Mouse (Mus musculus): ENCODE data around the gene Bmt2. TPM values are rescaled to one million over a fixed set of nuclear protein-coding genes. Genes with fewer than 3 reads are reported as not detected.
A peak's percentile ranks its signal among the peaks of the same experiment; 100 is the strongest.

Gene Bmt2
- total and polyA plus RNA-seq, 2 experiments from 2014 or later, result 11.8 to 37.2 TPM

- ATAC-seq (no peak; the same call in 1 of the 2 replicates), DNase-seq (no peak)
- Histone ChIP-seq H3K9ac (no peak overlapping the region), H3K9me3 (ENCODE audit: low read length) (no peaks in the 10 kb centered on the region), H3K36me3 (ENCODE audit: insufficient read depth) (peaks cover 4% of the 10 kb centered on the region; the same call in 1 of the 2 replicates), H3K27me3 (ENCODE audit: insufficient read depth, low read length) (no peaks in the 10 kb centered on the region), H3K4me3 (ENCODE audit: low read depth, low read length) (no peak overlapping the region), H3K4me1 (ENCODE audit: insufficient read depth) (no peaks in the 10 kb centered on the region), H3K27ac (ENCODE audit: low read depth, low read length) (no peak overlapping the region), H3K4me2 (ENCODE audit: low read depth) (no peak overlapping the region)
- no peak for TF ChIP-seq CTCF (IDR thresholded peaks at IDR 0.05; ENCODE audit: low read depth)
- WGBS, result 73% methylated on average over 3 of the region's 3 CpGs
These were observed 60.7 kb downstream of the Bmt2 start for GRCm38 (mm10) chr6:13617110-13617509.

GRCm38 (mm10) chr6:13614568-13614967 lies 63.2 kb downstream of the Bmt2 start:
- no peaks in the 10 kb centered on the region for H3K4me1 ChIP-seq (ENCODE audit: insufficient read depth)
- WGBS, result 94% methylated on average over 3 of the region's 3 CpGs
- no peaks in the 10 kb centered on the region for H3K27me3 ChIP-seq (ENCODE audit: insufficient read depth, low read length)
- H3K36me3 ChIP-seq (ENCODE audit: insufficient read depth), result no peaks in the 10 kb centered on the region
- no peak overlapping the region for H3K27ac ChIP-seq (ENCODE audit: low read depth, low read length)
- H3K4me2 ChIP-seq (ENCODE audit: low read depth), result no peak overlapping the region
- ATAC-seq (no peak), DNase-seq (no peak)
- no peak overlapping the region for H3K4me3 ChIP-seq (ENCODE audit: low read depth, low read length)
- no peaks in the 10 kb centered on the region for H3K9me3 ChIP-seq (ENCODE audit: low read length)
- H3K9ac ChIP-seq, result no peak overlapping the region
- TF ChIP-seq CTCF (IDR thresholded peaks at IDR 0.05; ENCODE audit: low read depth), result no peak

GRCm38 (mm10) chr6:13613671-13614070 lies 64.1 kb downstream of the Bmt2 start:
- DNase-seq (no peak), ATAC-seq (no peak)
- H3K36me3 ChIP-seq (ENCODE audit: insufficient read depth), result no peaks in the 10 kb centered on the region
- no peak overlapping the region for H3K4me3 ChIP-seq (ENCODE audit: low read depth, low read length)
- H3K27me3 ChIP-seq (ENCODE audit: insufficient read depth, low read length), result no peaks in the 10 kb centered on the region
- no peak for TF ChIP-seq CTCF (IDR thresholded peaks at IDR 0.05; ENCODE audit: low read depth)
- H3K27ac ChIP-seq (ENCODE audit: low read depth, low read length), result no peak overlapping the region
- H3K4me2 ChIP-seq (ENCODE audit: low read depth), result no peak overlapping the region
- no peak overlapping the region for H3K9ac ChIP-seq
- H3K9me3 ChIP-seq (ENCODE audit: low read length), result no peaks in the 10 kb centered on the region
- 90% methylated on average over 3 of the region's 3 CpGs for WGBS
- no peaks in the 10 kb centered on the region for H3K4me1 ChIP-seq (ENCODE audit: insufficient read depth)

GRCm38 (mm10) chr6:13610869-13611268 lies 66.9 kb downstream of the Bmt2 start:
- 95% methylated on average over 2 of the region's 2 CpGs for WGBS
- ATAC-seq, result no peak

GRCm38 (mm10) chr6:13609353-13610140 lies 68.2 kb downstream of the Bmt2 start:
- Histone ChIP-seq H3K4me2 (ENCODE audit: low read depth) (no peak overlapping the region), H3K9ac (no peak overlapping the region), H3K9me3 (ENCODE audit: low read length) (no peaks in the 10 kb centered on the region), H3K27ac (ENCODE audit: low read depth, low read length) (no peak overlapping the region), H3K36me3 (ENCODE audit: insufficient read depth) (no peaks in the 10 kb centered on the region), H3K27me3 (ENCODE audit: insufficient read depth, low read length) (no peaks in the 10 kb centered on the region), H3K4me1 (ENCODE audit: insufficient read depth) (peaks cover 7% of the 10 kb centered on the region), H3K4me3 (ENCODE audit: low read depth, low read length) (no peak overlapping the region)
- ATAC-seq (no peak), DNase-seq (no peak)
- TF ChIP-seq CTCF (IDR thresholded peaks at IDR 0.05; ENCODE audit: low read depth), result no peak
- WGBS, result 66% methylated on average over 5 of the region's 5 CpGs

More at GRCm38 (mm10) chr6:13610869-13611268, 66.9 kb downstream of the Bmt2 start:
- H3K36me3 ChIP-seq (ENCODE audit: insufficient read depth), result no peaks in the 10 kb centered on the region
- peaks cover 7% of the 10 kb centered on the region for H3K4me1 ChIP-seq (ENCODE audit: insufficient read depth)
- H3K9ac ChIP-seq, result no peak overlapping the region
- H3K4me2 ChIP-seq (ENCODE audit: low read depth), result no peak overlapping the region
- TF ChIP-seq CTCF (IDR thresholded peaks at IDR 0.05; ENCODE audit: low read depth), result no peak
- H3K4me3 ChIP-seq (ENCODE audit: low read depth, low read length), result no peak overlapping the region
- H3K27me3 ChIP-seq (ENCODE audit: insufficient read depth, low read length), result no peaks in the 10 kb centered on the region
- no peaks in the 10 kb centered on the region for H3K9me3 ChIP-seq (ENCODE audit: low read length)
- H3K27ac ChIP-seq (ENCODE audit: low read depth, low read length), result no peak overlapping the region
- DNase-seq, result no peak

- WGBS, result 5% methylated on average over 70 of the region's 71 CpGs
These were observed 69.9 kb downstream of the Bmt2 start, which contains the start of gene Tmem168 for GRCm38 (mm10) chr6:13607621-13608493. Gene Tmem168, minus strand, starts transcription at chr6:13608100.

More at GRCm38 (mm10) chr6:13607621-13608493, 69.9 kb downstream of the Bmt2 start, which contains the start of gene Tmem168:
- H3K4me2 ChIP-seq (ENCODE audit: low read depth), result peak within 1 kb of the TSS; percentile 64
- peak within 1 kb of the TSS; percentile 92 for H3K27ac ChIP-seq (ENCODE audit: low read depth, low read length)
- no peaks in the 10 kb centered on the region for H3K27me3 ChIP-seq (ENCODE audit: insufficient read depth, low read length)
- TF ChIP-seq CTCF (IDR thresholded peaks at IDR 0.05; ENCODE audit: low read depth), result no peak
- peak within 1 kb of the TSS; percentile 82 for H3K9ac ChIP-seq
- H3K36me3 ChIP-seq (ENCODE audit: insufficient read depth), result no peaks in the 10 kb centered on the region
- peak within 1 kb of the TSS; percentile 90 for H3K4me3 ChIP-seq (ENCODE audit: low read depth, low read length)
- ATAC-seq, result peak; percentile 95
- peaks cover 7% of the 10 kb centered on the region for H3K4me1 ChIP-seq (ENCODE audit: insufficient read depth)
- no peaks in the 10 kb centered on the region for H3K9me3 ChIP-seq (ENCODE audit: low read length)
- DNase-seq, result peak; percentile 93

Data from forebrain, postnatal 0 days (tissue).